Mouse (Mus musculus): ENCODE data around the gene Phlpp2.

Gene Phlpp2

GRCm38 (mm10) chr8:109902379-109902778 is 34.0 kb downstream of the Phlpp2 start:
- no peak for DNase-seq (ENCODE audit: low read depth)

DNA sequence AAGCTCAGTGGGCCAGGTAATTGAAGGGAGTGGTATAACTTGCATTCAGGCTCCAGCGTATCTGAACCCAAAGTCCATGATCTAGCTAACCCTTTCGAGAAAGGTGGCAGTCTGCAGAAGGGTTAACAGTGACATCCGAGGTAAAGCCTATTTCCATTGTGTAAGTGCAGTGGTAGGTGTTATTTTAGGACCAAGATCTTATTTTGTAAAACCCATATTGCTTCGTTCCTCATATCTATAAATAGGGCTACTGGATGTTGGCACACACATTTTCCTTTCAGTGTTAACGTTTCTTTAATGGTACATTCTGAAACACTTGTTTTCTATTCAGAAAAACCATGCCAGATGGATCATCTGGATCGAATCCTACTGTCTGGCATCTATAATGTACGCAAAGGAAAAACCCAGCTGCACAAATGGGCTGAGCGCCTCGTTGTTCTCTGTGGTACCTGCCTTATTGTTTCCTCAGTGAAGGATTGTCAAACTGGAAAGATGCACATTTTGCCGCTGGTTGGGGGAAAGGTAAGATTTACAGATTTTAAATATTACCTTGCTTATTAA is 35.6 kb downstream of the Phlpp2 start:
- no peak for DNase-seq (ENCODE audit: low read depth)

DNA sequence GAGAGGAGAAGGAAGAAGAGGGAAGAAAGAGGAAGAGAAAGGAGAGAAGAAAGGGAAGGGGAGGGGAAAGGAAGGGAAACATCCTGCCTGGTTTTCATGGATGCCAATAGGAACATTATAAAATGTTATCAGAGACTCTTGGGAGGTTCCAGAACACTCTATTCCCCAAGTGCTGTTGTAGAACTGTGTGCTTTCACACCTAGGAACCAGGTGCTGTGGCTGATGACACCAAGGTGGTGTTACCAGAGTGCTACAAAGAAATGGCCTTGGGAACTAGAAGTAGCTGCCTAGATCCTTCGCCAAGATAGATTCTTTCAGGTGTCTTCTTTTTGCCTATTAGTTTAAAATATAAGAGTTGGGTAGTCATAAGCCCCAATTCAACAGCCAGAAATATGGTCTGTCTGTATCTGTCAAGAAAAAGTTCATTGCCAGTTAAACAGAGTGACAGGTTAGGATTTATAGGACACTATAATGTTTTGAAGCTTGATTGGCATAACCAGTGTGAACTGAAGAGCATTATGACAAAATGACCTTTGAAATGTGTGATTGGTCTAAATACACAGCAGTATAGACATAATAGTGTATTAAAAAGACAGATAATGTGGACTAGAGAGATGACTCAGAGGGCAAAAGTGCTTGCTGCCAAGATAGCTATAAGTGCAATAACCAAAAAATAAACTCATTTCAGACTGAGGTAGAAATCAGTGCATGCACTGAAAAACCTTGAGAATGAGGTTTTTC is 36.8 kb downstream of the Phlpp2 start:
- no peak for DNase-seq (ENCODE audit: low read depth)

GRCm38 (mm10) chr8:109906907-109907306 is 38.6 kb downstream of the Phlpp2 start:
- DNase-seq (ENCODE audit: low read depth) = no peak

DNA sequence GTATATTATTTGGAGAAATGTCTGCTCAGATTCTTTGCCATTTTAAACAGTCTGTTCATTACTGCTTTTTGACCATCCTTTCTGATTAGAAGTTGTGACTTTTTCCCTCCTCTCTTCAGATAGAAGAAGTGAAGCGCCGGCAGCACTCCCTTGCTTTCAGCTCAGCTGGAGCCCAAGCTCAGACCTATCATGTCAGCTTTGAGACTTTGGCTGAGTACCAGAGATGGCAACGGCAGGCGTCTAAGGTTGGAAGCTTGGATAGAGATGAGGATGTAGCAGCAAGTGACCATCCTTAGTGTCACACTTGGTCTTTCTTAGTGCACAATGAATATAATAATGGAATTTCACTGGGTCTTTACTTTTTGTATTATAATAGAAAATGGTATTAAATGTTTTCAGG is 39.0 kb downstream of the Phlpp2 start:
- DNase-seq (ENCODE audit: low read depth) = no peak

GRCm38 (mm10) chr8:109917277-109917676 is 48.9 kb downstream of the Phlpp2 start:
- DNase-seq (ENCODE audit: low read depth) = peak; percentile 40

DNA sequence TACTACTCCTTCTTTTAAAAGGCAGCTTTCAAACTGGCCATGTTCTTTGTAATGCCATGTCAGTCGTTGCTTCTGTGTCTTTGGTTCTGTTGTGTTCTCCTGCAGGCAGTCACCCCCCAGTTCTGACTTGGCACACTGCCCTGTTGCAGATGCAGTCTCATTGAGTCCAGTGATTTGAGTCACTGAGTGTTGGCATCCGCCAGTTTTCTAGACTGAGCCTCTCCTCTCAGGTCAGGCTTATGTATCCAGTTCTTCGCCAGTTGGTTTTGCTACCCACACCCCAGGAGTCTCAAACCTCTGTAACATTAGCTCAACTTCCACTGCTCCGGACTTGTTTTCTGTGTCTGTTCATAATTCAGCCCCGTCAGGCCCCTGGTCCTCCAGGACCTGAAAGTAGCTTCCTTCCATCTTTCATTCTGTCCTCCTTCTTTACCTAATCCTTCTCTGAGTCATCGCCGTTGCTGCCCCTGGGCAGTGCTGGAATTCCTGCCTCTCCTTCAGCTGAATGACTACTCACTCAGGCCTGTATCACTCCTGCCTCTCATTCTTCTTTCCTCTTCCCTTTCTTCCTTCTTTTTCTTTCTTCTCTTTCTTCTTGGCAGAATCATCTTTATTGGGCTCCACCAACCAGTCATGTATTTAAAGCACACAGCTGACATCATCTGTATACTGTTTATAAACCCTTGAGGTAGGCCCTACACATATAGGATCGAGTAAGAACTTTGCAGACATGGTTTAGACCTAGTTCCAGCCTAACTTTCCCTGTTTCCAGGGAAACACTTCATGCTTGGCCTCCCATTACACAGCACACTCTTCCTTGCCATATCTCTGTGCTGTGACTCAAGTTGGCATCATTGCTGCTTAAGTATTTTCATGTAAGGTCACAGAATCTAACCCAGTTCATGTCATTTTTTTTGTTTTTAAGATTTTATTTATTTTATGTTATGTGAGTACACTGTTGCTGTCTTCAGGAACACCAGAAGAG is 52.4 kb downstream of the Phlpp2 start:
- no peak for DNase-seq (ENCODE audit: low read depth)

- DNase-seq (ENCODE audit: low read depth) = no peak
Measured at GRCm38 (mm10) chr8:109941606-109942360, 73.4 kb downstream of the Phlpp2 start.

GRCm38 (mm10) chr8:109945153-109945632 is 76.9 kb downstream of the Phlpp2 start:
- DNase-seq (ENCODE audit: low read depth) = no peak

- DNase-seq (ENCODE audit: low read depth) = no peak
Measured at GRCm38 (mm10) chr8:109945694-109946093, 77.4 kb downstream of the Phlpp2 start.

GRCm38 (mm10) chr8:109946272-109946671 is 77.9 kb downstream of the Phlpp2 start:
- DNase-seq (ENCODE audit: low read depth) = no peak

DNA sequence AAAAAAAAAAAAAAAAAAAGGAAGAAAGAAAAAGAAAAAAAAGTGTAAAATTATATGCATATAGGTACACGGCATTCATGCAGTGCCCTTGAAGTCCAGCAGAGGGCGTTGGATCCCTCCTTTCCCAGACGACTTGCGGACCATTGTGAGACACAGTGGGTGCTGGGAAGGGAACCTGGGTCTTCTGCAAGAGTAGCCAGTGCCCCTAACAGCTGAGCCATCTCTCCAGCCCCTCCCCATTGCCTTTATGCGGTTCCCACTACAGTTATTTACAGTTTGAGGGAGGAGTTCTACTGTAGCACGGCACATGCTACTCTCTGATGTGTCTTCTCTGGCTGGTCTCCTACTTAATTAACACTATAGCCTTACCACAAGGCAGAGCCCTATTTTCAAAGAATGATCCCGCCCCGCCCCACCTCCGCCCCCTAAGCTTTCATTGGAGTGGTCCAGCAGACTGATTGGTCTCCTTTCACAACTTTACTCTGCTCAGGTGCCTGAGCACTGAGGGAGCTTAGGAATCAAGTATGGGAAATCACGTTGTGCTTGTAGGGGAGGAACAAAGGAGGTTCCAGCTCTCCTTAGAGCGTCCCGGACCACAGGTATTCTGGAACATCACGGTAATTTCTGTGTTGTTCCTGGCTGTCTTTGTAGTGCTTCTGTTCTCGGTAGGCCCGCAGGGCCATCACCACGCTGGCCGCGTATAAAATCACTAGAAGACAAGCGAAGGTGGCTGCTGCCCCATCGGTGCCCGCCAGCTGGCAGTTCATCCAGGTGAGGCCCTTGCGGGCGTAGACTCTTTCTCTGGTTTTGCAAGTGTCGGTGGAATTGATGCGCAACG is 79.3 kb downstream of the Phlpp2 start:
- DNase-seq (ENCODE audit: low read depth) = no peak

- no peak for DNase-seq (ENCODE audit: low read depth)
Measured at GRCm38 (mm10) chr8:109948285-109948564, 79.9 kb downstream of the Phlpp2 start.

GRCm38 (mm10) chr8:109952171-109952570 is 83.8 kb downstream of the Phlpp2 start:
- DNase-seq (ENCODE audit: low read depth) = no peak

DNA sequence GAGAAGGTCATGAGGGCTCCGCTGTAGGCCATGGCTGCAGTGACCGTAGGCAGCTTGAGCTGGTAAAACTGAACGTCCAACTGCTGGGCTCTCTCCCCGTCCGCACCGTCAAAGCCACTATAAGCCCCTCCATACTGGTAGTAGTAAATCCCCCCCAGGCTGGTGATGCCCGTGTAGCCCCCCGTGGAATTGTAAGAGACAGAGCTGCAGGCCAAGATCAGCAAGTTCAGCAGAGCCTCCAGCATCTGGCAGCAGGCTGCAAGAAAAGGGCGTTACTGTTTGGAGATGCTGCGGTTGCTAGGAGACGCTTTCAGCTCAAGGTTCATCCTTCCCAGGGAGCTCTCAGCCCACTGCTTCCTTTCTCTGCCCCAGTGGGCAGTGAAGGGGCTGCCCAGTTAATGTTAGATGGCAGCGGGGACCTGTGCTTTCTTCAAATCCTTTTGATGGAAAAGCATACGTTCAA is 86.2 kb downstream of the Phlpp2 start:
- no peak for DNase-seq (ENCODE audit: low read depth)

- no peak for DNase-seq (ENCODE audit: low read depth)
Measured at GRCm38 (mm10) chr8:109957167-109958028, 89.1 kb downstream of the Phlpp2 start.

- no peak for DNase-seq (ENCODE audit: low read depth)
Measured at GRCm38 (mm10) chr8:109958036-109958655, 89.8 kb downstream of the Phlpp2 start.

DNA sequence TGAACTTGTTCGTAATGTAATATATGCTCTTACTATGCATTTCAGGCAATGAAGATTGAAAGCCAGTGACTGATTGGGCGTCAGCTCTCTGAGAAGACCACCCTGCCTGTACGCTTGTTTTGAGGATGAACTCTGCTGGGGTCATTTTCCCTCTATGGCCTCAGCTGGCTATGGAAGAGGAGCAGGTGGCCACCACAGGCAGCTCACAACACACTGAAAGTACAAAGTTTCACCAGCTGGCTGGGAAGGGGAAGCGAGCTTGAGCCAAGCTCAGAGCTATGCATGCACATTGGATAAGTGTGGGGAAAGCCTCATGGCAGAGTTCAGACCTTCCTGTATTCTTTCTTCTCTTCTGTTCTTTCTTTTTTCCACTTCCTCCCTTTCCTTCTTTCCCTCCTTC is 90.8 kb downstream of the Phlpp2 start:
- DNase-seq (ENCODE audit: low read depth) = no peak

DNA sequence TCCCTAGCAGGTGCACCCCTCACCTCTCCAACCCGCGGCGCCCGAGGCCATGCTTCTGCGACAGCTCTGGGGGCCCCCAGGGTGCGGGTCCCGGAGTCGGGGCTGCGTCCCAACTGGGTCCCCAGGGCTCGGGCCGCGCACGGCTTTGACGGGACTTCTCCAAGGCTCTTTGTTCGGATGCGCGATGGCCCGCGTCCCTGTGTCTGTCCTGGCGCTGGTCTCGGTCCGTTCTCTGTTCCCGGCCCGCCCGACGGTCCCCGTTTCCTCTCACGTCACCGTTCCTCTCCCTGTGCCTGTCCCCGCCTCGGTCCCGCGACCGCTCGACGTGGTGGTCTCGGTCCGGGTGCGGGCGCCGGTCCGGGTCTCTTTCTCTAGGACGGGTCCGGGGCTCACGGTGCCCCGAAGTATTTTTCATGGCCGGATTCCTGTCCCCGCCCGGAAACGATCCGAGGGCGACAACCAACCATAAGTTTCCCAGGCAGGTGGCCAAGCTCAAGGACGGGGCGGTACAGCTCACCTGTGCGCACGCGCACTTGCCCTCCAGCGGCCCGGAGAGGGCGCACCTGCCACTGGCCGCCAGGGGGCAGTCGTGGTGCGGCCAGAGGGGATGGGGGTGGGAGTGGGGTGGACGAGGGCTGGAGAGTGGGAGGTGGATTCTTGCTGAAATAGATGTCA is 93.5 kb downstream of the Phlpp2 start, which contains the start of gene Marveld3:
TSS of gene Marveld3 (minus strand) at position 511 of the 675 bp plus-strand sequence.
- no peak for DNase-seq (ENCODE audit: low read depth)
